Mouse (Mus musculus) left cerebral cortex, postnatal 14 days (tissue): ENCODE results near the gene Olfr1475. TPM values are rescaled to one million over a fixed set of nuclear protein-coding genes. Genes with fewer than 3 reads are reported as not detected.
"Not testable (repeated sequence)": the region's sequence is repeated elsewhere in the genome, so short reads cannot be mapped to it uniquely, and the experiment has no call there.

ENCODE experiments used
- DNase-seq, 2 experiments: peaks; one replicate each; pipeline ENCODE4 v3.0.0; 2021 to 2022; ENCODE audit warnings: low spot score in 2 of 2, mixed read lengths in 1 of 2
- intact Hi-C: fragments of 180-260 bp; cut with DNase I; formaldehyde crosslinking; loops from one replicate; pipeline ENCODE4 v1.15.1; 2025
- long read RNA-seq, 2 experiments: library from polyadenylated mRNA; stranded (forward); transcript quantifications; one replicate each; pipeline ENCODE4 v2.0.0; 2021
- total RNA-seq, 2 experiments: library from RNA; stranded (reverse); gene quantifications; 2 replicates each; pipeline ENCODE4 v1.2.3; 2021

The Olfr1475 gene
- total RNA-seq: not detected
- long read RNA-seq, experiment 1: 0 reads
- long read RNA-seq, experiment 2: 0 reads

DNA sequence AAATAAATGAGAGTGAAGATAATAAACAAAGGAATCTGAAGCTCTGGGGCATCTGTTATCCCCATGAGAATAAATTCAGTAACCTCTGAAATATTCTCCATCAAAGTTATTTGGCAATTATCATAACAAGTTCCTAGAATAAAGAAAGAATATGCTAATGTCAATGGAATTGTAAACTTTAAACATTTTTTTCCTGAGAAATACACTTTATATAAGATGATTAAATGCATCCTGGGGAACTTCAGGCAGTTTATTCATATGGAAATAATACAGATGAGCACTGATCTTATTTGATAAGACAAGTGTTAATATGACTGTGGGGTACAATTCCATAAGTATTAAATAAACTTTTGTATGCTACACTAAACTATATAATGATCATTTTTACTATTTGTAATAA, at the start of gene Olfr1475:
Olfr1475 (minus strand) TSS at position 101 of the 400 bp plus-strand sequence.
- intact Hi-C loops: no loop called here
- DNase-seq: no peak

DNA sequence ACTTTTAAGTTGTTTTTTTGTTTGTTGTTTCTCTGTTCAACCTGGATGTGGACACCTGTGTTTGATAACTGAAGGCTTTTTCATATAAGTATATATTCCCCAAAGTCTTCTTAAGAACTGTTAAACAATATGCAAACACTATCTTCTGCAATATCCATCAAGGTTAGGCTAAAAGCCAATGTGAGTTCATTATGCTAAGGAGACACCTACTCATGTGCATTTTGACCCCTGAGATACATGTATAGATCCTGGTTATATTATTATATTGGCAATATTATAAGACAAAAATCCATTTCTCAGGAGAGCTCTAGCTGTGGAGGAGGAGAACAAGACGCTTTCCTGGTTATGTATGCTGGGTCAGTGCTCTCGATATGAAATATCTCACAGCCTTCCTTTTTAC, 47.6 kb upstream of the Olfr1475 start, which contains the start of gene Olfr1480:
Olfr1480 (plus strand) TSS at position 301 of the 400 bp plus-strand sequence.
- DNase-seq: no peak
- intact Hi-C loops: no loop called here

DNA sequence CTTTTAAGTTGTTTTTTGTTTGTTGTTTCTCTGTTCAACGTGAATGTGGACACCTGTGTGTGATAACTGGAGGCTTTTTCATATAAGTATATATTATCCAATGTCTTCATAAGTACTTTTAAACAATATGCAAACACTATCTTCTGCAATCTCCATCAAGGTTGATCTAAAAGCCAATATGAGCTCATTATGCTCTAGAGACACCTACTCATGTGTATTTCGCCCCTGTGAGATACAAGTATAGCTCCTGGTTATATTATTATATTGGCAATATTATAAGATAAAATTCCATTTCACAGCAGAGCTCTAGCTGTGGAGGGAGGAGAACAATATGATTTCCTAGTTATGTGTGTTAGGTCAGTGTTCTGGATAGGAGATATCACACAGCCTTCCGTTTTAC, 20.2 kb upstream of the Olfr1475 start, which contains the start of gene Olfr1477:
Olfr1477 (plus strand) TSS at position 301 of the 400 bp plus-strand sequence.
- DNase-seq: no peak
- intact Hi-C loops: no loop called here

DNA sequence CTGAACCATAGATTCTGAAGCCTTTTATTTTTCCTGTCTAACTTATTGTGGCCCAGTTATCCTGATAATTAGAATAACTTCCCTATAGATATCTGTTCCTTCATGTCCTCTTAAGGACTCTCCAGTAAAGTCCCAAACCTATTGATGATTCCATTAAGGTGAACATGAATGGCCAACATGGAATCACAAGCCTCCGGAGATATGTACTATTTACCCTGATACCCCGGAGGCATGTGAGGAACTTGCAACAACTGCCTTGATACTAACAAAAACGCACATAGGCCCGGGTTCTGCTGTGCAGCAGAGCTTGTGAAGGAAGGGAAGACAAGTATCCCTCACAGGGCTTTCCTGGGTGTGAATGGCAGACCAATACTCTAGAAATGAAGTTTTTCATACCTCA, 10.7 kb downstream of the Olfr1475 start, which contains the start of gene Olfr1474:
Olfr1474 (plus strand) TSS at position 301 of the 400 bp plus-strand sequence.
- intact Hi-C loops, DNase-seq: not testable (repeated sequence)

DNA sequence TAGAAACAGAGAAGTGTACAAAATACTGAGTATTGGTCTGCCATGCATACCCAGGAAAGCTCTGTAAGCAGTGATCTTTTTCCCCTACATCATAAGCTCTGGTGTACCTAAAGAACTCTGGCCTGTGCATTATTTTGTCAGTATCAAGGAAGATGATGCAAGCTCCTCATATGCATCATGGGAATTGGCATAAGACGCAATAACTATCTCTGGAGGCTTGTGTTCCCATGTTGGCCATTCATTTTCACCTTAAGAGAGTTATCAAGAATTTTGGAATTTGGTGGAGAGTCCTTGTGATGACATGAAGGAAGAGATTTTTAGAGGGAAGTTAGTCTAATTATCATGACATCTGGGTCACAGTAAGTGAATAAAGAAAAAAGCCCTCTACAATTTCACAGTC, 24.0 kb downstream of the Olfr1475 start, which contains the start of gene Olfr1472:
Olfr1472 (minus strand) TSS at position 101 of the 400 bp plus-strand sequence.
- DNase-seq: no peak
- intact Hi-C loops: no loop called here

DNA sequence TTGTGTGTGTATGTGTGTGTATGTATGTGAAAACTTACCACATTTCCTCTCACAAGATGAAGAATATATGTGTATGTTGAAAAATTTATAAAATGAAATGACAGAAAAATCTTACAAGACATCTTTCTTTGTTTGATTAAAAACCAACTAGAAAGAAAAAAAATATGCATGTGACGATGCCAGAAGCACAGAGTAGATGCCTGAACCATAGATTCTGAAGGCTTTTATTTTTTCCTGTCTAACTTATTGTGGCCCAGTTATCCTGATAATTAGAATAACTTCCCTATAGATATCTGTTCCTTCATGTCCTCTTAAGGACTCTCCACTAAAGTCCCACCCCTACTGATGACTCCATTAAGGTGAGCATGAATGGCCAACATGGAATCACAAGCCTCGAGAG, 36.9 kb downstream of the Olfr1475 start, which contains the start of gene Olfr1471:
Olfr1471 (plus strand) TSS at position 301 of the 400 bp plus-strand sequence.
- intact Hi-C loops, DNase-seq: not testable (repeated sequence)

Other genes starting within 250 kb of the Olfr1475 start
- not detected for gene Olfr1463, start 248.9 kb downstream of the Olfr1475 start, total RNA-seq
- not detected for gene Olfr1465, start 164.7 kb downstream of the Olfr1475 start, total RNA-seq
- not detected for gene Olfr1466, start 141.3 kb downstream of the Olfr1475 start, total RNA-seq
- not detected for gene Olfr1467, start 118.0 kb downstream of the Olfr1475 start, total RNA-seq
- not detected for gene Olfr1469, start 72.3 kb downstream of the Olfr1475 start, total RNA-seq
- gene Olfr1471, start 36.8 kb downstream of the Olfr1475 start, total RNA-seq: not detected
- not detected for gene Olfr1472, start 24.1 kb downstream of the Olfr1475 start, total RNA-seq
- not detected for gene Olfr1474, start 10.6 kb downstream of the Olfr1475 start, total RNA-seq
- not detected for gene Olfr1477, start 20.4 kb upstream of the Olfr1475 start, total RNA-seq
- gene Olfr1480, start 47.7 kb upstream of the Olfr1475 start, total RNA-seq: not detected
- not detected for gene Olfr1484, start 103.3 kb upstream of the Olfr1475 start, total RNA-seq
- gene Olfr1487, start 137.2 kb upstream of the Olfr1475 start, total RNA-seq: not detected
- not detected for gene Olfr1489, start 151.4 kb upstream of the Olfr1475 start, total RNA-seq
- gene Olfr1490, start 170.9 kb upstream of the Olfr1475 start, total RNA-seq: not detected
- gene Olfr1491, start 217.1 kb upstream of the Olfr1475 start, total RNA-seq: not detected
- not detected for gene Olfr1493-ps1, start 243.1 kb upstream of the Olfr1475 start, total RNA-seq